Comparison of ENCODE assay signal across 8 mouse cellular contexts in genomic region chr11:104768072-104768471, GRCm38 (mm10).
DNase-seq lines count a peak whose midpoint lies in the region; ATAC-seq and TF ChIP-seq lines count a peak whose summit lies in the region.

No protein-coding gene starts in this region.

- no peaks in the 10 kb centered on the region for H3K9me3 ChIP-seq in forebrain, postnatal 0 days (ENCODE audit: low read length)
- no peaks in the 10 kb centered on the region for H3K9me3 ChIP-seq in forebrain, embryonic 16.5 days (ENCODE audit: control insufficient read depth, low read length)
- H3K9me3 ChIP-seq in lung, postnatal 0 days (ENCODE audit: low read length), result no peaks in the 10 kb centered on the region

- no peaks in the 10 kb centered on the region for H3K36me3 ChIP-seq in forebrain, postnatal 0 days (ENCODE audit: insufficient read depth)
- no peaks in the 10 kb centered on the region for H3K36me3 ChIP-seq in forebrain, embryonic 16.5 days (ENCODE audit: control insufficient read depth, insufficient read depth)
- no peaks in the 10 kb centered on the region for H3K36me3 ChIP-seq in lung, postnatal 0 days (ENCODE audit: insufficient read depth, low read length)
- H3K36me3 ChIP-seq in splenic B cell, adult 2 months (ENCODE audit: control insufficient read depth, insufficient read depth, low read length, poor library complexity, severe bottlenecking), result no peaks in the 10 kb centered on the region

- no peak overlapping the region for H3K4me2 ChIP-seq in forebrain, postnatal 0 days (ENCODE audit: low read depth)
- no peak overlapping the region for H3K4me2 ChIP-seq in forebrain, embryonic 16.5 days (ENCODE audit: low read length)
- no peak overlapping the region for H3K4me2 ChIP-seq in lung, postnatal 0 days (replicated peaks; ENCODE audit: low read depth, low read length)

- no peaks in the 10 kb centered on the region for H3K4me1 ChIP-seq in forebrain, postnatal 0 days (ENCODE audit: insufficient read depth)
- H3K4me1 ChIP-seq in forebrain, embryonic 16.5 days (replicated peaks; ENCODE audit: control insufficient read depth, insufficient read depth, low read length), result no peaks in the 10 kb centered on the region
- no peaks in the 10 kb centered on the region for H3K4me1 ChIP-seq in lung, postnatal 0 days (ENCODE audit: insufficient read depth, low read depth, low read length)

- no peak for ATAC-seq in forebrain, postnatal 0 days
- no peak for ATAC-seq in forebrain, embryonic 16.5 days
- ATAC-seq in common myeloid progenitor, adult 5-6 weeks (replicated peaks; ENCODE audit: low read depth, poor library complexity, severe bottlenecking), result peak; percentile 89
- no peak for ATAC-seq in lung, postnatal 0 days

- no peak for TF ChIP-seq EP300 in lung, postnatal 0 days (IDR thresholded peaks at IDR 0.05)

- WGBS in forebrain, postnatal 0 days, result 13% methylated on average over 5 of the region's 5 CpGs
- 9% methylated on average over 5 of the region's 5 CpGs for WGBS in forebrain, embryonic 16.5 days
- WGBS in lung, postnatal 0 days, result 13% methylated on average over 5 of the region's 5 CpGs

- no peak overlapping the region for H3K9ac ChIP-seq in forebrain, postnatal 0 days
- no peak overlapping the region for H3K9ac ChIP-seq in forebrain, embryonic 16.5 days (replicated peaks; ENCODE audit: low read depth, low read length)
- H3K9ac ChIP-seq in lung, postnatal 0 days (replicated peaks; ENCODE audit: low read depth), result no peak overlapping the region

- DNase-seq in forebrain, postnatal 0 days, result peak; percentile 41
- DNase-seq in urinary bladder, postnatal 25 days (ENCODE audit: low spot score), result peak; percentile 37
- DNase-seq in urinary bladder, postnatal 10 days (ENCODE audit: low spot score), result no peak
- peak; percentile 65 for DNase-seq in kidney, postnatal 10 days
- DNase-seq in lung, postnatal 0 days (ENCODE audit: low spot score), result peak; percentile 32
- peak; percentile 64 for DNase-seq in splenic B cell, adult 2 months (ENCODE audit: low read depth, low spot score)

- TF ChIP-seq CTCF in forebrain, postnatal 0 days (IDR thresholded peaks at IDR 0.05; ENCODE audit: low read depth), result peak; percentile 64
- peak; percentile 78 for TF ChIP-seq CTCF in lung, postnatal 0 days (IDR thresholded peaks at IDR 0.05)

- no peak overlapping the region for H3K27ac ChIP-seq in forebrain, postnatal 0 days (ENCODE audit: low read depth, low read length)
- no peak overlapping the region for H3K27ac ChIP-seq in forebrain, embryonic 16.5 days (ENCODE audit: low read length)
- no peak overlapping the region for H3K27ac ChIP-seq in lung, postnatal 0 days (ENCODE audit: low read length)

- no peaks in the 10 kb centered on the region for H3K27me3 ChIP-seq in forebrain, postnatal 0 days (ENCODE audit: insufficient read depth, low read length)
- no peaks in the 10 kb centered on the region for H3K27me3 ChIP-seq in forebrain, embryonic 16.5 days (replicated peaks; ENCODE audit: control insufficient read depth, insufficient read depth, low read length)
- no peaks in the 10 kb centered on the region for H3K27me3 ChIP-seq in lung, postnatal 0 days (replicated peaks; ENCODE audit: insufficient read depth, low read length)
- H3K27me3 ChIP-seq in splenic B cell, adult 2 months (ENCODE audit: control insufficient read depth, insufficient read depth, low read length, poor library complexity, severe bottlenecking), result no peaks in the 10 kb centered on the region

- H3K4me3 ChIP-seq in forebrain, postnatal 0 days (ENCODE audit: low read depth, low read length), result no peak overlapping the region
- no peak overlapping the region for H3K4me3 ChIP-seq in forebrain, embryonic 16.5 days (replicated peaks; ENCODE audit: low read length)
- H3K4me3 ChIP-seq in lung, postnatal 0 days (ENCODE audit: low read depth, low read length), result no peak overlapping the region
